8 mouse cellular contexts compared by ENCODE assay signal in the genomic region with DNA sequence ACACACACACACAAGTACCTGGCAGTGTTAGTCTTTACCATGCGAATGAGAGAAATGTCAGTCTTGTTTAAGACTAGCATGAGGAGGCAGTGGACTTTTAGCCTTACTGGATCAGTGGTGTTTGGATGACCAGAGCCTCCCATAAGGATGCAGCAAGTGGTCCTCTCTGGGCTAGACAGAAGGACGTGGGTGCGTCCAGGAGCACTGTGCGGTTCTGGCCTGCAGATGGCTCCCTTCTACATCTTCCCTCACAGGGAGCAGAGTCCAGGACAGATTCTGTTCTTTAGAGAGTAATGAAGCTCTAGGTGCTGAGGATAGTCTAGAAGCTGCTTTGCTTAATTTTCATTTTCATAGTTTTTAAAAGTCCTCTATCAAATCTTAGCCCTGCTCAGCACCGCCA.
DNase-seq lines count a peak whose midpoint lies in the region; ATAC-seq and TF ChIP-seq lines count a peak whose summit lies in the region.
"Had no signal": no experiment of that assay in that cellular context is flagged by ENCODE, and none has a peak within 500 bp of the region (broad histone marks: within the 10 kb centered on the region; RNA-seq: fewer than 3 reads in every experiment).

No protein-coding gene starts in this region.

- 0 out of 2 replicates have a peak, but pooled peaks have one; percentile 4 for TF ChIP-seq CTCF in G1E (IDR thresholded peaks at IDR 0.05; ENCODE audit: low read depth, low read length)
- TF ChIP-seq CTCF in embryonic fibroblast, embryonic 13.5 days (IDR thresholded peaks at IDR 0.05; ENCODE audit: borderline replicate concordance, insufficient read depth, low read length): peak; percentile 81

- no peaks in the 10 kb centered on the region for H3K36me3 ChIP-seq in G1E (replicated peaks)

- TF ChIP-seq POLR2A in embryonic fibroblast, embryonic 13.5 days (IDR thresholded peaks at IDR 0.05; ENCODE audit: low read depth, low read length): no peak

- no peak overlapping the region for H3K27ac ChIP-seq in embryonic fibroblast, embryonic 13.5 days (ENCODE audit: insufficient read depth, low read length)
- H3K27ac ChIP-seq: embryonic facial prominence, embryonic 15.5 days had no signal

- H3K9me3 ChIP-seq in G1E (replicated peaks): no peaks in the 10 kb centered on the region
- H3K9me3 ChIP-seq: embryonic facial prominence, embryonic 15.5 days had no signal

- no peak overlapping the region for H3K4me3 ChIP-seq in G1E (ENCODE audit: low read depth, low read length)
- no peak overlapping the region for H3K4me3 ChIP-seq in embryonic fibroblast, embryonic 13.5 days (ENCODE audit: insufficient read depth, low read length)
- H3K4me3 ChIP-seq: embryonic facial prominence, embryonic 15.5 days had no signal

- H3K4me1 ChIP-seq in G1E (ENCODE audit: insufficient read depth, low read depth, low read length): no peaks in the 10 kb centered on the region
- H3K4me1 ChIP-seq in embryonic fibroblast, embryonic 13.5 days (ENCODE audit: control insufficient read depth, insufficient read depth, low read length): no peaks in the 10 kb centered on the region

- ATAC-seq in G1E (ENCODE audit: extremely low read depth, insufficient number of reproducible peaks, low FRiP score, poor library complexity, severe bottlenecking): no peak

- peak; percentile 50 to 82 for DNase-seq in layer of hippocampus, adult 18-20 months (ENCODE audit: low spot score in 2 of 2)
- DNase-seq in layer of hippocampus, postnatal 14 days (ENCODE audit: low spot score in 2 of 2): no peak
- DNase-seq in B cell, adult 2 months: peak; percentile 36 to 37
- DNase-seq in G1E (ENCODE audit: low spot score): no peak
- peak; percentile 22 for DNase-seq in lung, postnatal 14 days
- DNase-seq in frontal cortex, postnatal 25 days (ENCODE audit: low spot score in 2 of 2): no peak

- H3K27me3 ChIP-seq in G1E (ENCODE audit: insufficient read depth, low read length): peaks cover 2% of the 10 kb centered on the region; the same call in 1 of the 2 replicates
- H3K27me3 ChIP-seq: embryonic facial prominence, embryonic 15.5 days had no signal

Comparison
In these comparisons a context has a peak if more than half of its experiments do, and no peak if none do; other contexts are left out.
1. DNase-seq: peak in layer of hippocampus, adult 18-20 months (2 of 2), B cell, adult 2 months (2 of 2) and lung, postnatal 14 days (single experiment); none in layer of hippocampus, postnatal 14 days (0 of 2), G1E (single experiment) and frontal cortex, postnatal 25 days (0 of 2).